Mouse (Mus musculus) cortical plate, adult 2 months (tissue): ENCODE data around the gene Gm11114. TPM values are rescaled to one million over a fixed set of nuclear protein-coding genes. Genes with fewer than 3 reads are reported as not detected.

Source experiments
- H3K27ac ChIP-seq: fragments of 200-500 bp; 2 replicates; pipeline ENCODE4 v1.5.1; 2012; ENCODE audit warnings: low read length, control low read depth, inconsistent platforms; ENCODE audit not compliant: insufficient read depth
- H3K4me1 ChIP-seq: fragments of 200-500 bp; 2 replicates; pipeline ENCODE4 v1.6.1; 2011; ENCODE audit warnings: low read length; ENCODE audit not compliant: control insufficient read depth, insufficient read depth
- H3K4me3 ChIP-seq: fragments of 200-500 bp; 2 replicates; pipeline ENCODE4 v1.5.1; 2011; ENCODE audit warnings: mild to moderate bottlenecking, low read length, control low read depth; ENCODE audit not compliant: insufficient read depth
- CTCF ChIP-seq: fragments of 200-500 bp; IDR thresholded peaks from 2 replicates; pipeline ENCODE4 v1.5.1; 2011; ENCODE audit warnings: mild to moderate bottlenecking, control low read depth, low read length; ENCODE audit not compliant: insufficient read depth; ENCODE audit errors: extremely low read depth
- POLR2A ChIP-seq: fragments of 200-500 bp; IDR thresholded peaks from 2 replicates; pipeline ENCODE4 v1.6.1; 2011; ENCODE audit warnings: mild to moderate bottlenecking, low read length, control low read depth; ENCODE audit not compliant: insufficient read depth; ENCODE audit errors: extremely low read depth
- polyA plus RNA-seq: library from polyadenylated mRNA; depleted of rRNA; stranded (reverse); fragments of >200 nt; gene quantifications from 2 replicates; pipeline ENCODE4 v1.2.3, GENCODE M21; 2012

Gene Gm11114
- polyA plus RNA-seq, 1 experiment, result not detected

DNA sequence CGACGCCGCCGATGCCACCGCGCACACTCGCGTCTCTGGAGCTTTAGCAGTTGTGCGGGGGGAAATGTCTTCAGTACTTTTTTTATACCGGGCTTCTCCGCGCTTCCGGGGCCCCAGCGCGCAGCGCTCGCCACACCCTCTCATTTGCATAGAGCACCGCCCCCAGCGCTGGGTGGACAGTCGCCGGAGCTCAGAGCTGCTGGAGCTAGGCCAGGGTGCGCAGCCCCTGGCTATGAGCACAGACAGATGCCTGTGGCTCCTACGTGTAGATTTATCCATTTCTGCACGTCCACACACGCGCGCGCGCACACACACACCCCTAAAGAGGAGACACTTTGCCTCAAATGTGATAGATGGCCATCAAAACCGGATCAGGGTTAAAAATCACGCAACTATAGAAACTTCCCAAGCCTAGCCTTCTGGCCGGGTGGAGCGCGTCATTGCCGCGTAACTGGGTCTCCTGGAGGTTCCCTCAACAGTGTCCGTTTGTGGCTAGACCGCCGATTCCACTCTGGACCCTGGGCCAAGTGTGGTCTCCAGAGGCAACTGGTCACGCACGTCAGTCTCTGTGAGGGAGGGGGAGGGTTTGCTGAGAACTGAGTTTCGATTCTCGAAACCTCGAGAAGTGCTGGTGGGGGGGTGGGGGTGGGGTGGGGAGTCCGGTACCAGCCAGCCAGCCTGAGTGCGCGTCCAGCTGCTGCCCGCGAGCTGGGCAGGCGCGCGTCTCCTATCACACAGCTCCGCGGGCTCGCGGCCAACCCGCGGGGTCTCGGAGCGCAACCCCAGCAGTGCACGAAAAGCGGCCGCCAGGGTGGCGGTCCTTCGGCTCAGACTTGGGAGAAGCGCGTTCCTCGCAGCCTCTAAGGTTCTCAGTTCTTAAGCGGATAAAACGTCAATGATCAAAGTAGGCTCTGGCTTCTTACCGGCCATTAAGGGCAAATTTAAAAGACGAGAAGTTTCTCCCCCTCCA is 15.0 kb downstream of the Gm11114 start, which contains the start of gene Tent5a:
TSS of gene Tent5a (minus strand) at position 107 of the 970 bp plus-strand sequence.
- H3K27ac ChIP-seq, result peak within 1 kb of the TSS; percentile 93
- no peaks in the 10 kb centered on the region for H3K4me1 ChIP-seq
- 0 out of 2 replicates have a peak, but pooled peaks have one; percentile 33 for TF ChIP-seq POLR2A
- no peak for TF ChIP-seq CTCF
- H3K4me3 ChIP-seq, result peak within 1 kb of the TSS; percentile 77

DNA sequence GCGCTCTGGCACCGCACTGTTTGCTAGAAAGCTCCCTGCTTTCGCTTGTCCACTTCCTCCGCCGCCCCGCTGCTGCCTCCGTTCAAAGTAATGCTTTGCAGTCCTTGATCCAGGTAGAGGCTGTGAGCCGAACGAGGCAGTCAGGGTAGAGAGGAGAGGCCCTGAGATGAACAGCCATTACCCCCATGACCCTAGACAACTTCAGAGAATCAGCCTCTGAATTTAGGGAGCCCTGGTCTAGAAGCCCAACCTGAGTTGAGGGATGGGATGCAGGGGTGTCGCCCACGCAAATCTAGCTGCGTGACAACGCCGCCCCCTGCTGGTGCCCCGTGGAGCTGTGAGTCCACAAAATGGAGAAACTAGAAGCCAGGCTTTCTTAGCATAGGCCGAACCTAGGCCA is 15.7 kb downstream of the Gm11114 start:
- peak overlapping the region; percentile 18; the same call in 1 of the 2 replicates for H3K27ac ChIP-seq
- no peak for TF ChIP-seq POLR2A
- TF ChIP-seq CTCF, result peak; percentile 70
- peak overlapping the region; percentile 77 for H3K4me3 ChIP-seq
- H3K4me1 ChIP-seq, result no peaks in the 10 kb centered on the region

DNA sequence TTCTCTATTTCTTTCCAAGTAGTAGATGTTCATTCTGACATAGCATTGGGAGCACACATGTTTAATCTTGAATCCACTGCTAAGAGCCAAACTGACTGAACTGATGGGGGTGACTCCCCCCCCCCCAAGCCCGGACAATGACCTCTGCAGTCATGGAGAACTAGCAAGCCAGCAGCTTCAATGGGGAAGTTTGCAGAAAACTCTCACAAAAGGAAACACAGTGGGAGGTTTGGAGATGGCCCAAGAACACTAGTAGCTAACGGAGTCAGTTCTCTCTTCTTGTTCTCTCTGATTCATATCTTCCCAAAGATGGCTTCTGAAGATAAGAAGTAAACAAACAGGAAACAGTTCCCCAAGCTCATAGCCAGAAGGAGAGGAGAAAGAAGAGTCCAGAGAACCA is 18.9 kb downstream of the Gm11114 start:
- Histone ChIP-seq H3K27ac (no peak overlapping the region), H3K4me1 (no peaks in the 10 kb centered on the region), H3K4me3 (no peak overlapping the region)
- TF ChIP-seq POLR2A, result no peak
- no peak for TF ChIP-seq CTCF

DNA sequence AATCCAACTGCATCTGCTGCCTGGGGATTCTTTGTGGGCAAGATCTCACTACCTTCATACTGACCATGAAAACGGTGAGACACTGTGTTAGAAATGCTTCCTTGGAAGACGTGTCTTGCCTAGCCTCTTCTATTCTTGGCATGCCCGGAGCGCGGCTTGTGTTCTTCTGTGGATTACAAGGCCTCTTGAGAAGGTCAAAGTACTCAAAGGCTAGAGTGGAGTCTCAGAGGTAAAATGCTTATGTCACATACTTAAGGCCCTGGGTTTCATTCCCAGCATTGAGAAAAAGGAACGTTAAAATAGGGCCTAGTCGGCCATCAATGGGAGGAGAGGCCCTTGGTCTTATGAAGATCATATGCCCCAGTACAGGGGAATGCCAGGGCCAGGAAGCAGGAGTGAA is 23.5 kb downstream of the Gm11114 start:
- TF ChIP-seq POLR2A (no peak), CTCF (no peak)
- H3K27ac ChIP-seq, result no peak overlapping the region
- H3K4me1 ChIP-seq, result no peaks in the 10 kb centered on the region
- H3K4me3 ChIP-seq, result no peak overlapping the region

DNA sequence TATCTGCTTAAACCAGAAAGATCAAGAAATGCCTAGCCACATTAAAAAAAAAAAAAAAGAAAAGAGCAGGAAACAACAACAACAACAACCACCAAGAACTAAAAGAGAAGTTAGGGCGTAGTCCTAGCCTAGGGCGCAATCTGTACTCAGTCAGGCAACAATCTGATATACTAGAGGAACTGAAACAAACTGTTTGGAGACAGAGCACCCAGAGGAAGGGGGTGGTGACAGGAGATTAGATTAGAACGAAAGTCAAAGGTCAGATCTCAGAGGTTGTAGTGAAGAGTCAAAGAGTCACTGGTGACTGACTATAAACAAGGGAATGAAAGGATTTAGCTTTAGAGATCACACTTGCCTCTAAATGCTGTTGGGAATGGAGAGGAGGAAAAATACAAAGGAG is 27.7 kb downstream of the Gm11114 start:
- no peaks in the 10 kb centered on the region for H3K4me1 ChIP-seq
- no peak for TF ChIP-seq POLR2A
- no peak for TF ChIP-seq CTCF
- no peak overlapping the region for H3K27ac ChIP-seq
- H3K4me3 ChIP-seq, result no peak overlapping the region

DNA sequence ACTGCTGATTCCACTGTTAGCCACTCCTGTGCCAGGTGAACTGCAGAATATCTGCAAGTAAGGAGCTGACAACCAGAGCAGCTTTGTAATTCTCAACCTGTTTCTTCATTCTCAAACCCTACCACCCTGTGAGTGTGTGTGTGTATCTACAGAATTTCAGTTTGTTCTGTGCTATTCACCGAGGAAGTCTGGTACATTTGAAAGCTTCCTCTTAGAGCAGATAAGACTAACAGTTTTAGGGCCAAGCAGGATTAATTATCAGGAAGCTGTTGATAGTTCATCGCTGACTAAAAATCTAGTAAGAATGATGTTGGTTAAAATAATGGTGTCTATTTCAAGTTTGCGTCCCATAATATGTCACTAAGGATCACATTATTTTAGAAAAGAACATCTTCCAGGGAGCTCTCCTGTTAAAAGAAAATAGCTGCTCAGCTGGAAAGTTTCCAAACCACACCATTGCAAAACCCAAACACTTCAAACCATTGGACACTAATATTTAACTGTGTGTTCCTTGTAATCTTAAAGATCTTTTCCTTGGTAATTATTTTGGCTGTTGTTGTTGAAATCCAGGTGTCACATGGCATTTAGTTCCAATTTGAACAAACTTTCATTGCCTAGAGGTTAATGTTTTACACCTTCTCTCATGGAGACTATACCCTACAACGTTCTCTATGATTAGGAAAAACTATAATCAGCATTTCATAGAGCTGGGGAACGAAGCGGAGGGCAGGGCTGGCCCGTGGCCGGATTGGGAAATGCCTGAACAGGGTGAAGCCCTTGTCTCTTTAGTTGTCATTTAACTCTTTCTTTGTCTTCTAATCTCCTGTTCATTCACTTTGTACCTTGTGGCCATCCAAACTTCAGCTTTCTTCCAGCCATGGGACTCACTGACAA is 30.6 kb downstream of the Gm11114 start:
- H3K4me3 ChIP-seq, result no peak overlapping the region
- TF ChIP-seq CTCF (no peak), POLR2A (no peak)
- no peak overlapping the region for H3K27ac ChIP-seq
- no peaks in the 10 kb centered on the region for H3K4me1 ChIP-seq

DNA sequence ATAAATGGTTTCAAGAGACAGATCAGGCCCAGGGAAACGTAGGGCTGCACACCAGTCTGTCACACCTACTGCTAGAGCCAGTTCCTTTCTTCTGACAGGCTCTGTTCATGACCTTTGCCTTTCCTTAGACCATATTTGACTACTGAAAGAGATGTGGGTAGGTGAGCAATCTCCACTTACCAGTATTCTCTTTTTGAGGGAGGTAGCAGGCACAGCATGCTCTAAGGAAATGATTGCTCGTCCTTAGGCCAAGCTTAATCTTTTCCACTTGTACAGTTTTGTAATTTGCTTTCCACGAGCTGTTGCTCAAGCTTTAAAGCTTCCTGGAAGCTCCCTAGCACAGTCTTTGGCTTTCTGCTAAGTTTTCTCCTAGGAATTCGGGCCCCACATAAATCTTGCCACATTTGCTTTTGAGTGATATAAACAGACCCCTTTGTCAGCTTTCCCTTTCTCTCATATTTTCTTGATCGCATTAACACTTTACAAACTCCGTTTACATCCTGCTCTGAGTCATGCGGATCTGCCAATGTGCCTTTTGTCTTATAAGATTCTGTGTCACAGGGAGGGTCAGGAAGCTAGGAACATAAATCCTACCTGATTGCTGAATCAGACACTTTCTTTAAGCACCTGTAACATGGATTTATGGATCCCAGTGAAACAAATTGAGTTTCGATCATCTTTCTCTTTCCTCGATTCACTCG is 35.4 kb downstream of the Gm11114 start:
- no peak overlapping the region for H3K4me3 ChIP-seq
- TF ChIP-seq CTCF (no peak), POLR2A (no peak)
- H3K27ac ChIP-seq, result no peak overlapping the region
- H3K4me1 ChIP-seq, result no peaks in the 10 kb centered on the region

DNA sequence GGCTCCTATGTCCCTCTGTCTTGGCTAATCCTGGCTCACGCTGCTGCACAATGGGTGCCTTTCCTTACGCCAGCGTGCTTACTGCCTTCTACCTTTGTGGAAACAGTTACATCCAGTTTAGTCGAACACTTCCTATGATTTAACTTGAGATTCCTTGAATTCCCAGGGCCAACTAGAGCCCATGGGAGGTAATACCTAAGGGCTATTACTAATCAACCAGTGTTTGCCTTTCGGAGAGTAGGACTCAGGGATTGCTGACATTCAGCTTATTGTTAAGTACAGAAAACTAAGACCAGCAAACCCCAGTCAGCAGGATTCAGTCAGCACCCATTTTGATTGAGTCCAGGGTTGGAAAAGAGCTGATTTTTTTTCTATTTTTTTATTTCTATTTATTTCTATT is 43.0 kb downstream of the Gm11114 start:
- TF ChIP-seq POLR2A, result no peak
- no peak for TF ChIP-seq CTCF
- no peak overlapping the region for H3K27ac ChIP-seq

More for the DNA sequence above, 43.0 kb downstream of the Gm11114 start:
- H3K4me1 ChIP-seq, result no peaks in the 10 kb centered on the region
- H3K4me3 ChIP-seq, result no peak overlapping the region
